Mouse (Mus musculus): ENCODE results near the gene Irx5.

Irx5 gene

DNA sequence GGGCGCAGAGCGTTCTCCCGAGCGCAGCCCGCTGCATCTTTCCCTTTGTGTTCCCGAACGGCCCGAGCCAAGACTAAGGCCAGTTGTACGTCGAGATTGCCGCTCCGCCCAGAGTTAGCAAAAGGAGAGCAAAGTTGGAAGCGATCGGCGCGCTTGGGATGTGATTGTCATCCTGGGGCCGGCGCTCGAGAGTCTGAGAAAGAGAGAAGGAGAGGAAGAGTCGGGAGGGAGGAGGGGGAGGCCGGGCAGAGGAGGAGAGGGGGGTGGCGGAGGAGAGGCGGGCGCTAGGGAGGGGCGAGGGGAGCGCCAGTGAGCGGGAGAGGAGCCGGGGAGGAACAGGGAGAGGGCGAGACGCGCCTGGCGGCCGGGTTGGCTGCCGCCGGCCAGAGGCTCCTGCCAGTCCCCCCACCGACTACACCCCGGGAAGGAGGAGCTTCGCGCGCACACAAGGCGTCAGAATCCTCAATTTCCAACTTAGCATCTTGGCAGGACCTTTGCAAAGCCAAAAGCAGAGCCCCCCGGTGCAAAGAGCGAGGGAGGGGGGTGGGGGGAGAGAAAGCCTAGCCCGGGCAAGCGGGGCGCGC is at the start of gene Irx5:
TSS of gene Irx5 (plus strand) at position 228 of the 584 bp plus-strand sequence.
- no peak for DNase-seq

DNA sequence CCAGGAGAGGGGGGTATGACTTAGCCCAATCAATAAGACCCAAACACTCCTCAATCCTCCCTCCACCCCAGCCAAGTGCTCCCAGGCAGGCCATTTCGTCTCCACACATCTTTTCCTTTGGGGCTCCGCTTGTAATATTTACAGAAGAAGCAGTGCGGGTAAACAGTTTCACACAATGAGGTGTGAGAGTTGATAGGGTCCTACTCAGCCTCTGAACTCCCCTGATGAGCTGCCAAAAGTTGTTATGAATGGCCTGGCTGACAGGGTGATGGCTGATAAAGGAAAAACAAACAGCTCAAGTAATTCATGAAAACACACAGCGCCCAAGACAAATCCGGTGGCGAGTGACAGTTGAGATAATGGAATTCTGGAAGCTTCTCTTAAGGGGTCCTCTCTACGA is 45.2 kb upstream of the Irx5 start:
- DNase-seq: no peak

DNA sequence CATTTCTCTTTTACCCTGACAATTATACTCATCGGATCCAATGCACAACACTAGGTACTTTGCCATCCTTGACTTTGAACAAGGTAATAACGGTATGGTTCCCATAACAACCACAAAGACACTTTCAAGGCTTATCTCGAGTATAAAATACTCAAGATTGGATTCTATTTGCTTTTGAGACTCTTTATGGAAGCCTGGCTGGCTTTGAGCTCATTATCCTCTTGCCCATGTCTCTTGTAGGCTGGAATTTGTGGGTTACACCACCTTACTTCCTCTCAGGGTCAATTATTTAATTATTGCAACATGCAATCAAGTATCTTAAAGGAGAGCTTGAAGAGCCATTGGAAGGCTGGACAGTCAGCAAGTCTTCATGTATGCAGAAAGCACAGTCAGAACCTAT is 43.7 kb upstream of the Irx5 start:
- no peak for DNase-seq

DNA sequence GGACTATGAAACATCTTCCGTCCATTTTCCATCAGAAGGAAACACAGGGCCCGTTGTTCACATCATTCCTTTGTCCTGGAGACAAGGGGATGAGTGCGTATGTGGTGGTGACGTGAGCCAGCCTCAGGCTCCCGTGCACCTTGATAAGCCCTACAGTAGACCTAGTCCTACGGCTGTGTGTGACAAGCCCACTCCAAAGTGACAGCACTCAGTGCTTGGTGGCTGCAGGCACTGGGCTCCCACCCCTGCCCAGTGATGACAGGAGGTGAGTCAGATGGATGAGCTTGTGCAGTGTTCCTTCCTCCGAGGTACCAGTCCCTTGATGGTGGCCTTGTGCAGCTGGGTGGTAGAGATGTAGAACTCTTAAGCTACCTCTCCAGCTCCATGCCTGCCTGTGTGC is 33.7 kb upstream of the Irx5 start:
- DNase-seq: no peak

DNA sequence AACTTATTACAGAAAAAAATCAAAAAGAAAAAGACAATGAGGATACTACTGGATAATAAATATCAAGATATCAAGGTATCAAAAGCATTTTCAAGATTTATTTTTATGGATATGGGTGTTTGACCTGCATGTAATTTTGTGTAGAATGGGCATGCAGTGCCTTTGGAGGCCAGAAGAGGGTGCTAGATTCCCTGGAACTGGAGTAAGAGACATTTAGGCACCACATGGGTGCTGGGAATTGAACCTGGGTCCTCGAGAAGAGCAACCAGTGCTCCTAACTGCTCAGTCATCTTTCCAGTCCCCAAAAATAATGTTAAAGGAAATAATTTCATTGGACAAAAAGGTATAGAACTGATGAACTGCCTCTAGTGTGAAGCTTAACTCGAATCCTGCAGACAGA is 30.2 kb upstream of the Irx5 start:
- no peak for DNase-seq

DNA sequence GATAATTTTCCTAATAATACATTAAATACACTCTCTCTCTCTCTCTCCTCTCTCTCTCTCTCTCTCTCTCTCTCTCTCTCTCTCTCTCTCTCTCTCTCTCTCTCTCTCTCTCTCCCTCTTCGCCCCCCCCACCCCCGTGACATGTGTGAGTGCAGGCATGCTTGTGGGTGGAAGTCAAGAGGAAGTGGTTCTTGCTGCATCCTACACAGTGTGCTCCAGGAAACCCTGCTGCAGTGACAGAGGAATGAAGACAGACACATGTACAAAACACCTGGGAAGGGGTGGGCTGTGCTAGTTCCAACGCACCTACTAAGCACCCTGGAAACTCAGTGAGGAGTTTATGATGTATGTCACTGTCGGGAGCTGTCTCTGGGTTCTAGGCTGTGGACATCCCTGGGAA is 28.2 kb upstream of the Irx5 start:
- DNase-seq: no peak

DNA sequence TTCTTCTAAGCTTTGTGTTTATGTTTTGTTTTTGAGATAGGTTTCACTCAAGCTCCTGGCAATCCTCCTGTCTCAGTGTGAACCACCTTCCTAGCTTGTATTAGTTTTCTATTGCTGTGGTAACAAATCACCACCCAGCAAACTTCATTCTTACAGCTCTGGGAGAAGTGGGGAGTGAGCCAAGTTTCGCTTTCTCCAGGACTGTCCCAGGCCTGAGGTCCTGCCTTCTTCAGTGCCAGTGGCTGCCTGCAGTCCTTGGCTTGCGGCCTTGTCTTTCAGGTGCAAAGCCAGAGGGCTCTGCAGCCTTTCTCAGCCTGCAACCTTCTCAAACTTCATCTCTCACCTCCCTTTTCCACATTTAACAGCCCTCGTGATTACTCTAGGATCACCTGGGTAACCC is 25.6 kb upstream of the Irx5 start:
- DNase-seq: no peak

DNA sequence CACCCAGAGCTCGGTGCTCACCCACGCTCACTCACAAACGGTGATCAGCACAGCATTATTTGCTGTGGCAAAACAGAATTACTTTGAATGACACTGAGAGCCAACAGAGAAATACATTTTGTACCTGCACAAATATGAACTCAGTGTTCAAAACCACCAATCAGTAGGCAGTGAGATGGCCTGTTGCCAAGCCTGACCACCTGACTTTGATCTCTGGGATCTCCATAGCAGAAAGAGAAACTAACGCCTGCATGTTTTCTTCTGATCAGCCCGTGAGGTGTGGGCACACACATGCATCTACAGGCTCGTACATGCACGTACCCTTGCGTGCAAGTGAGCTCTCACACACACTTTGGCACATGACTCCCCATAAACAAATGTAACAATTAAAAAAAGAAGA is 24.0 kb upstream of the Irx5 start:
- no peak for DNase-seq

DNA sequence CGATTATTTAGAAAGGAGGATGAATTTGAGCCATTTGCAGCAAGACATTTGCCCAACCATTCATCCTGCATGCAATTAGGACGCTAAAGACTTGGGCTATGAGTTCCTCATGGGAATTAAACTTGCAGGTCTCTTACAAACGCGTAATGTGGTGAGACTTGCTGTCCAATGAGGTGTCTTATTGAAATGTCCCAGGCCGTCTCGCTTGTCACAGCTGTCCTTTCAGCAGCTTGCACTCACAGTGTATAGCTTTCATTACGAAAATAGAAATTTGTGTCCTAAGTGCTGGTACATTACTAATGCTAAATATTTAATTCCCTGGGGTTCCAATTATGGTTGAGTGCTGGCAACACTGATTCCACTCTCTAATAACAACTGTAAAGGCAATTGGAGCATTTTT is 22.3 kb upstream of the Irx5 start:
- DNase-seq: no peak

DNA sequence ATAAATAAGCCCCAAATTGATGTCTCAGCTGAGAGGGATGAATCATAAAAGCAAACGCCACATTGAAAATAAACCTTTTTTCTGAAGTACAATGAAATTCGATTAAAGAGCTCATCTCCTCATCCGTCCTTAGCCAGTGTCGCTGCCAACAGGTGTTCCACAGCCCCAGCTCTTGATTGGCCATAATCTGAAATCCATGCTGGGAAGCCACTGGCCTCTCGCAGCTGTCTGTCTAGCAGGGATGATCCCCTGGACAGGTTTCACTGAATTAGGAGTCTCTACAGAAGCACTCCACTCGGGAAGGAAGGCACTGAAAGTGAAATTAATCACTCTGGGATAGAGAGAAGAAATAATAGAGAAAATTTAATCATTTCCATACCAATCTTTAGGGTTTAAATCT is 21.4 kb upstream of the Irx5 start:
- no peak for DNase-seq

DNA sequence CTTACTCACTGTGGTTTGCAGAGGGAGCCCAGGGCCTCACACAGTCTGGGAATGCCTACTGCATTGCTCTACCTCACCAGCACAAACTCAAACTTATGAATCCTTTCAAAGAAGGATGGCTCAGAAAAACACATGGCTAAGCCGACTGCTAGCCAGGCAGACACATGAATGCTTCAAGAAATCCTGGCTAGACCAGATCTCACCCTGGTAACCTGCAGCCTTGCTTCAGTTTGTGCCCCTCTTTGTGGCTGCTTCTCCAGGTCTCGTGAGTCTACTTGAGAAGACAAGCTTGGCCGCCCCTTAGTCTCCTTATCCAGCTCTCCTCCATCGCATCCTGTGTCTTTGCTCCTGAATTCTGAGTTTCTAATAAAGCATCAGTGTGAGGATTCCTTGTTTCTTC is 13.9 kb upstream of the Irx5 start:
- no peak for DNase-seq

DNA sequence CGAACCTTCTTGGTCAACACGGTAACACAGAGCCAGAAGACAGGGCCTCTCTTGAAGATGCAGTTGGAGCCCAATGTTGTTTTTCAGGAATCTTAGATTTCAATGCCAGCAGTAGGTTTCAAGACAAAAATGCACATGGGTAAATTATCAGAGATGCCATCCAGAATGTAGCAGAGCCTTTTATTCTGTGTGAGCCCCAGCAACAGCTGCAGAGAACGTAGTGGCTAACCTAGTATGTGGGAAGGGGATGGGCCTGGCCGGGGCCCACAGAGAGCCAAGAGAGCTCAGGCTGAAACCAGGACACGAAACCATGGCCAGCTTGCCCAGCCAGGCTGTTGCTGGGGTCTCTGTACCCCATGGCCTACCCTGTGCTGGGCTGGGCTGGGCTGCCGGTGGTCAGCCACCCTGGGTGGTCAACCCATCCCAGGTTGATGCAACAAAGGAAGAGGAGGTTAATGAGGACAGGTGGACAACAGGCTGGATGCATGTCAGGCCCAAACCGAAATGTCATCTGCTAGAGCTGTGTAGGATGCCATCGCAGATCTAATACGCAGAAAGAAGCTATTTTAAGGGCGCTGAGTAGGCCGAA is 7.4 kb upstream of the Irx5 start:
- DNase-seq: no peak

DNA sequence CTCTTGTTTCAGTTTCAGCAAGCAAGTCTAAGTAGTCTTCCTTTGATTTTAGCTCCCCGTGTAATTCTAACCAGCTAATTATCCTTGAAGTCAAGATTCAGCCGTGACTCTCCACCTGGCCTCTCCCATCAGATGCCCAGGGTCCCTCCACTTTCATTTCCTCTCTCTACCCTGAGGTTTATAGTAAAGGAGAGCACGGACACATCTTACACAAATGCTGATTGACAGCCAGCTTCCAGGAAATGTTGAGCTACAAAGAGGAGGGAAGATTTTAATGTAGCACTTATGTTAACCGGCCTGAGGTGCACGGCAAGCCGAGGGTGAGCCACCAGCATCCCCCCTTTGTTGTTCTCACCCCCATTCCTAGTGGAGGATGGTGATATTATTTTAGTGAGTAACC is 4.0 kb upstream of the Irx5 start:
- DNase-seq: no peak

DNA sequence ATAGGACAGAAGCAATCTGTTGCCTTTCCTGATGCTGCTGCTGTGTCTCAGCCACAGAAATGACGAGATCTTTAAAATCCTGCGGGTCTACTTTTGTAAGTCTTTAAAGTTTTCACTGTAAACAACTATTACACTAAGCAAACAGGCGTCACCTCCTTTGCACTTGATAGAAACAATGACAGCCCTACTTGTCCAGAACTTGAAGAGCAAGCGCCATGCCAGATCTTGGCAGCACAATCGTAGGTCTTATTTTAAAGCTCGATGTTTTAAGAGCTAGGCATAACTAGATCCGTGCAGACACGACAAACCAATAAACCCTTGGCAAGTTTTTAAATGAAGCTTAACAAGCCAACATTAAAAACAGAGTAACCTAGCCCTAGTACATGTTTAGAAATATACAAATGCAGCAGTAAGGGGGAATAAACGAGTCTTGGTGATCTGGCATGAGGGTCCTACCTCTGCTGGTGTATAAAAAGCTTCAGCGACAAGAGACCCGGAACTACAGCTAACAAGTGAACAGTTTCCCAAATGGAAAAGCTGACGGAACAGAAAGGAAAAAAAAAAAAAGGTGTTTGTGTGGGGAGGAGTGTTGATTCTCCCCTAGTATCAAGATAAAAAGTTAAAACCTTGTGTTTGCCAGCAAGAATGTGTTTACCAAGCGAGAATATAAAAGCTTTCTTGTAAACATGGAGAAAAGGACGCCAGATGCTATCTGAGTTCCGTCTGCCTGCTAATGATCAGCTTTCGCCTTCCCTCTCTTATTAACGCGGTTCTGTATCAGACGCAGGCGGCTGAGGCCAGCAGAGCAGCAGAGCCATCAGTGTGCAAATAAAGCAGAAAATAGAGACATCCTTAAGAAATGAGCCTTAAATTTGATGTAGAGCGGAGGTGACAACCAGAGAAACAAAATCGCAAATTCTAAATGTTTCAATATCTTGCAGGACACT is 2.6 kb upstream of the Irx5 start:
- no peak for DNase-seq

DNA sequence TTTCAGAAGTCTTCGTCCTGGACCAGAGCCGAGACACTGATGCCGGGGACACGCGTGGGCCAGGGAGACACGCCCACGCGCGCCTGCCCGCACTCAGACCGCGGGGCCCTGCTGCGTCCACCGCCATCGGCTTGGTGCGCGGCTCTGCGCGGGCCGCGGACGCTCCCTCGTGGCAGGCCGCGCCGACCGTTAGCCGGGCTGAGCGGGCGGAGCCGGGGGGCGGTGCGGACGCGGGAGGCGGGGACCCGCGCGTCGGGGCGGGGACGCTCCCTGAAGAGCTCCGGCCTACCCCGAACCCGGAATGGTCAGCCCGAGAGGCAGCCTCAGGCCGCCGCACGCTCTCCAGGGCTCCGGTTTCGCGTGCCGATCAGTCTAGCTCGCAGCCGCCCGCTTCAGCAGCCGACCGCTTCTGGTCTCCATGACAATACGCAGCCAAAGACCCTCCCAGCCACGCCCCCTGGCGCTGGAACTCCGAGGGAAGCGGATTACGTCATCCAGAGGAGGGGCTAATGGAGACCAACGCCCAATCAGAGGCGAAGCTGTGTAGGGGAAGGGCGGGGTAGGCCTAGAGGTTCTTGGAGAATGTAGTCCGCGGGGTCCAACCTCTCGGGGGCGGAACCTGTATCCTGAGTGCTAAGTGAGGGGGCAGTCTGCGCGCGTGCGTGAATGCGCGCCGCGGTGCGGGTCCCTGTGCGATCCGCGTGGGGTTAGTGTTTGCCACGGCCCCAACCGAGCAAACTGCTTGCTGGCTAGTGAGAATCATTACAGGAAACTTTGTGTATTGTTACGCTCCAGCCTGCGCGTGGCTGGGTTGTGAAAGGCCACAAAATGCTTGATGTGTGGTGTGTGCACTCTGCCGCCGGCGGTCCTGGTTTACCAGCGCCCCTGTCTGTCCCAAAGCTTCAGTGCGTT is 1.5 kb upstream of the Irx5 start:
- DNase-seq: peak; percentile 96

DNA sequence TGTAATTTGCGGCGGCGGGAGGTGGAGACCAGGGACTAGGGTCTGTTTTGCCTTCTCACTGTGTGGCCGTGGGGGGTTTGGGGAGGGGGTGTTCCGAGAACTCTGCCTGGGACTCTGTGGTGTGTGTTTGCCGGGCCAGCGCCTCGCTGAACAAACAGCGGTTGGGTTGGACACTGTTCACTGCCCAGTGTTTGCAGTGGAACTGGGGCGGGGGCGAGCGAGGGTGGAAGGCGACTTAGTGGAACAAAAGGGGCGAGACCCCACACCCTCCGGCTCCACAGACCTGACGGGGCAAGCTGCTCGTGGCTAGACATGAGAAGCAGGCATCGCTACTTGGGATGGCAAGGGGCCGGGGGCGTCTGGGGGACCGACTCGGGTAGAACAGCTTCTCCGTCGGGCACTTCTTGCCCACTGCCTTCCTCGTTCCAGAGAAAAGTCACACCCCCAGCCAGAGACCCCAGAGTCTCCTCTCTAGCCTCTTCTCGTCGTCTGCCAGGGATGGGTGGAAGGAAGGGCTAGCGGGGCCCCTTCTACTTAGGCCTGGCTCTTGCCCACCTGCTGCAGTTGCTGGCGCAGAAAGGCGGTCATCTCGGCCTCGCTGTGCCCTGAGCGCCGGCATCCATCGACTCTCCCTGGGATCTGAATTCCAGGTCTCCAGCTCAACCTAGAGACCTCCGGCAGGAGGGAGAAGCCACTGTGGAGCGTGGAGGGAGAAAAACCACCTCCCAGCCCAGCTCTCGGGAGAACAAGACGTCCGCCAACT is 631 bp upstream of the Irx5 start:
- no peak for DNase-seq

DNA sequence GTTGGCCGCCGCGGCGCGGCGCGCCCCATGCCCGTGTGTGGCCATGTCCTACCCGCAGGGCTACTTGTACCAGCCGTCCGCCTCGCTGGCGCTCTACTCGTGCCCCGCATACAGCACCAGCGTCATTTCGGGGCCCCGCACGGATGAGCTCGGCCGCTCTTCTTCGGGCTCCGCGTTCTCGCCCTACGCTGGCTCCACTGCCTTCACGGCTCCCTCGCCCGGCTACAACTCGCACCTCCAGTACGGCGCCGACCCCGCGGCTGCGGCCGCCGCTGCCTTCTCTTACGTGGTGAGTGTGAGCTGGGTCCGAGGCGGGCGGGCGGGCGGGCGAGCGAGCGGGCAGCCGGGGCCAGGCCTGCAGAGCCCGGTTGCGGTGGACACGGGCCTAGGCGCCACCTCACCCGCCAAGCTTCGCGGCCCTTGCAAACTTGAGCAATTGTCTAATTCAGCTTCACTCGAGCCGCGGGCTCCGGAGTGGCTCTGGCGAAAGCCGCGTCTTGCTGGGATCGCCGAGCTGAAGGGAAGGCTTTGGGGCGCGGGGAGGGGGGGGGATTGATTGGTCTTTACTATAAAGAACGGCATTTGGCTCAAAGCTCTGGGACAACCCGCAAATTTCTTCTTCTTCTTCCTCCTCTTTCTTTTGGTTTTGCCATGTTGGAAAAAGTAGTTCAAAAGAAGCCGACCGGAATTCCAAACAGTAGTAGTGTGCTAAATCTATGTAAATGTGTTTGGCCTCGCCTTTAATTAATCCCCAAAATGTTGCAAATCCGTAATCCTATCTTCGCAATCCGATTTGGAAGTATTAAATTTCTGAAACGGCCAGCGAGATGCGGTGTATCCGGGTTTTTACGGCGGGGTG is 945 bp downstream of the Irx5 start:
- DNase-seq: no peak

DNA sequence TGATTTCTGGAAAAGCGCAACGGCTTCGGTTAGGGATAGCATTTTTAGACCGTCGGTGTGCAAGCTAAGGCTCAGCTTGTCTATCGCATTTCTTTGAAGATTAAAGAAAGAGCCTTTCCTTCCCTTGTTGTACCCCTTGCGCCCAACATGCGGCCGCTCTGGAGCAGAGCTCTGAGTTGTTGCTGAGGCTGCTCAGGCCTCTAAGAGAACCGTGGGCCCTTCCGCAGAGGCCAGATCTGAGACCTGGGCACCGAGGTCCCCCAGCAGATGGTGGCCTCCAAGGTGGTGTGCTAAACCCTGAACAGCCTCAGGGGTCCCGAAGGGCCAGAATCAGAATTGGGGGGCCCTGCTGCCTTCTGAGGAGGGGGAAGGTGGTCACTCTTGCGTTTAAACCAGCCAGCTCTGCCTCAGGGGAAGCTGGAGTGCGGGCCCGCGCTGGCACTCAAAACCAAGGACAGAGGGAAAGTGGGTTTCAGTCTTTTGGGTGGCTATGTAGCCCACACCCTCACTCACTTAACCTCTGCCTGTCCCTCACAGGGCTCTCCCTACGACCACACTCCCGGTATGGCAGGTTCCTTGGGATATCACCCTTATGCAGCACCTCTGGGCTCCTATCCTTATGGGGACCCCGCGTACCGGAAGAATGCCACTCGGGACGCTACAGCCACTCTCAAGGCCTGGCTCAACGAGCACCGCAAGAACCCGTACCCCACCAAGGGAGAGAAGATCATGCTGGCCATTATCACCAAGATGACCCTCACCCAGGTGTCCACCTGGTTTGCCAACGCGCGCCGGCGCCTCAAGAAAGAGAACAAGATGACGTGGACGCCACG is 1.8 kb downstream of the Irx5 start:
- no peak for DNase-seq

DNA sequence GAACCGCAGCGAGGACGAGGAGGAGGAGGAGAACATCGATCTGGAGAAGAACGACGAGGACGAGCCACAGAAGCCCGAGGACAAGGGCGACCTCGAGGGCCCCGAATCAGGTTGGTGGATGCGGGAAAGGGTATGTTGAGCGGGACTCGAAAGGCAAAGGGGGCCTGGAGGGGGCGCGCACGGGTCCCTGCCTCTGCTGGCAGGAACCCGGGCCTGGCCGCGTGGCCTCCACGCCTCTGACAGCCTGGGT is 2.3 kb downstream of the Irx5 start:
- no peak for DNase-seq

DNA sequence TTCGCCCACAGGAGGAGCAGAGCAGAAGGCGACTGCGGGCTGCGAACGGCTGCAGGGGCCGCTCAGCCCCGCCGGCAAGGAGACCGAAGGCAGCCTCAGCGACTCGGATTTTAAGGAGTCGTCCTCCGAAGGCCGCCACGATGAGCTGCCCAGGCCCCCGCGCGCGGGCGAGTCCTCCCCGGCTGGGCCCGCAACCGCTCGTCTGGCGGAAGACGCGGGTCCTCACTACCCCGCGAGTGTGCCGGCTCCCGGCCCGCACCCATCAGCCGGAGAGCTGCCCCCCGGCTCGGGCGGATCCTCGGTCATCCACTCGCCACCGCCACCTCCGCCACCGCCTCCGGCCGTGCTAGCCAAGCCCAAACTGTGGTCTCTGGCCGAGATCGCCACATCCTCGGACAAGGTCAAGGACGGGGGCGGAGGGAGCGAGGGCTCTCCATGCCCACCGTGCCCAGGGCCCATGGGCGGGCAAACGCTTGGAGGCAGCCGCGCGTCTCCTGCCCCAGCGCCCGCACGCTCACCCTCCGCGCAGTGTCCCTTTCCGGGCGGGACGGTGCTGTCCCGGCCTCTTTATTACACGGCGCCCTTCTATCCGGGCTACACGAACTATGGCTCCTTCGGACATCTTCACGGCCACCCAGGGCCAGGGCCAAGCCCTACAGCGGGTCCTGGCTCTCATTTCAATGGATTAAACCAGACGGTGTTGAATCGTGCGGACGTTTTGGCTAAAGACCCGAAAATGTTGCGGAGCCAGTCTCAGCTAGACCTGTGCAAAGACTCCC is 2.8 kb downstream of the Irx5 start:
- no peak for DNase-seq

Measured in layer of hippocampus, adult 9-11 months (tissue).